Mouse (Mus musculus) spleen, postnatal 4 days (tissue): ENCODE data around the gene Atp5d.

Experiments used
- DNase-seq, 2 experiments: peaks; one replicate each; pipeline ENCODE4 v3.0.0; 2022; ENCODE audit warnings: low spot score in 2 of 2

The Atp5d gene

GRCm38 (mm10) chr10:80139975-80140665 is 1.7 kb downstream of the Atp5d start:
- DNase-seq: no peak

GRCm38 (mm10) chr10:80140666-80141035 is 2.2 kb downstream of the Atp5d start, which contains the start of gene Cbarp:
Gene Cbarp (minus strand): TSS chr10:80140835.
- no peak for DNase-seq

GRCm38 (mm10) chr10:80141243-80141642 is 2.8 kb downstream of the Atp5d start:
- DNase-seq: peak; percentile 93 to 96

- DNase-seq: peak; percentile 93 to 94
These were observed 3.5 kb downstream of the Atp5d start for GRCm38 (mm10) chr10:80141786-80142529.

GRCm38 (mm10) chr10:80142530-80142925 is 4.1 kb downstream of the Atp5d start:
- no peak for DNase-seq

- DNase-seq: no peak
These were observed 5.2 kb downstream of the Atp5d start for GRCm38 (mm10) chr10:80143664-80144063.

- no peak for DNase-seq
These were observed 5.7 kb downstream of the Atp5d start for GRCm38 (mm10) chr10:80144159-80144558.

GRCm38 (mm10) chr10:80144864-80145838 is 6.7 kb downstream of the Atp5d start:
- DNase-seq: peak; percentile 81 to 93

GRCm38 (mm10) chr10:80145896-80146295 is 7.5 kb downstream of the Atp5d start:
- peak; percentile 73 to 79 for DNase-seq

- DNase-seq: no peak
These were observed 8.2 kb downstream of the Atp5d start for GRCm38 (mm10) chr10:80146568-80147011.

- DNase-seq: no peak
These were observed 8.8 kb downstream of the Atp5d start for GRCm38 (mm10) chr10:80147146-80147718.

GRCm38 (mm10) chr10:80147719-80148601 is 9.5 kb downstream of the Atp5d start, which contains the start of gene Midn:
Gene Midn (plus strand): TSS chr10:80148272.
- DNase-seq: peak; percentile 71 to 85

GRCm38 (mm10) chr10:80148610-80149290 is 10.3 kb downstream of the Atp5d start:
- DNase-seq: peak; percentile 92 to 98

- DNase-seq: peak; percentile 95
These were observed 11.1 kb downstream of the Atp5d start for GRCm38 (mm10) chr10:80149291-80150225.

- DNase-seq: peak; percentile 66 to 86
These were observed 12.1 kb downstream of the Atp5d start for GRCm38 (mm10) chr10:80150226-80151210.

GRCm38 (mm10) chr10:80151211-80152034 is 13.0 kb downstream of the Atp5d start:
- DNase-seq: peak; percentile 74 to 83
